Mouse (Mus musculus): ENCODE measurements around the gene Zc3h18. TPM values are rescaled to one million over a fixed set of nuclear protein-coding genes. Genes with fewer than 3 reads are reported as not detected.
A peak's percentile ranks its signal among the peaks of the same experiment; 100 is the strongest.

Zc3h18 gene
- polyA plus RNA-seq, 1 experiment: 35.3 TPM

DNA sequence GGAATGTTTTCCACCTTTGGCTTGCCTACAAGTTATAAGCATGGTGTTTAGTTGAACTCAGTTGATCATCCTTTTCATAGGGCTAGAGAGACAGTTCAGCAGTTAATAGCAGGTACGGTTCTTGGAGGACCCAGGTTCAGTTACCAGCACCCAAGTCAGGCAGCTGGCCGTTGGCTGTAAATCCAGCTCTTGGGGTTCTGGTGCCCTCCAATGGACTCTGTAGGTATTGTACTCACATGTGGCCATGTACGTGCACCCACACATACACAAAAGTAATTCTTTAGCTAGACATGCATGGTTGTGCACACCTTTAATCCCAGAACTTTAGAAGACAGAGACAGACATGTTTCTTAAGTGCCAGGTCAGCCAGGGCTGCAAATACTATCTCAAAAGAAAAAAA is 12.9 kb downstream of the Zc3h18 start:
- Histone ChIP-seq H3K27ac (ENCODE audit: insufficient read depth, low read depth, low read length) (no peak overlapping the region), H3K4me1 (ENCODE audit: control insufficient read depth, insufficient read depth, low read length) (no peaks in the 10 kb centered on the region), H3K4me3 (ENCODE audit: insufficient read depth, low read length) (no peak overlapping the region)
- no peak for TF ChIP-seq POLR2A (IDR thresholded peaks at IDR 0.05; ENCODE audit: borderline replicate concordance, low read depth, low read length)
- no peak for TF ChIP-seq CTCF (IDR thresholded peaks at IDR 0.05; ENCODE audit: low read depth, low read length)

GRCm38 (mm10) chr8:122390758-122391157 is 14.3 kb downstream of the Zc3h18 start:
- H3K27ac ChIP-seq (ENCODE audit: insufficient read depth, low read depth, low read length): no peak overlapping the region
- TF ChIP-seq POLR2A (IDR thresholded peaks at IDR 0.05; ENCODE audit: borderline replicate concordance, low read depth, low read length) (no peak), CTCF (IDR thresholded peaks at IDR 0.05; ENCODE audit: low read depth, low read length) (no peak)
- no peak overlapping the region for H3K4me3 ChIP-seq (ENCODE audit: insufficient read depth, low read length)
- H3K4me1 ChIP-seq (ENCODE audit: control insufficient read depth, insufficient read depth, low read length): no peaks in the 10 kb centered on the region

DNA sequence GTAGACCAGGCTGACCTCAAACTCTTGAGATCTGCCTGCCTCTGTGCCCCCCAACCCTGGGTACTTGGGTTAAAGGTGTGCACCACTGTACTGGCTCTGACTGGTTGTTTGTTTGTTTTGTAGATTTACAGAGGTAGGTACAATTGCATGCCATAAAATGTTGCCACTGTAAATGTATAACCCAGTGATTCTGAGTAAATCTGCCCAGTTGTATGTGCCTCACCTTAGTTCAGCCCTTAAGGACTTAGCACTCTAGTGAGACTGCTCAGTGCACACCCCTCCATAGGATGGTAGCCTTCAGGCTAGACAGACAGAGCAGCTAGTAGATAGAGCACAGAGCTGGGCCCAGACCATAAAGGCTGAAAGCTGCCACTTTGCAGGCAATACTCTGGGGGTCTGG is 17.3 kb downstream of the Zc3h18 start:
- TF ChIP-seq CTCF (IDR thresholded peaks at IDR 0.05; ENCODE audit: low read depth, low read length) (no peak), POLR2A (IDR thresholded peaks at IDR 0.05; ENCODE audit: borderline replicate concordance, low read depth, low read length) (no peak)
- Histone ChIP-seq H3K4me1 (ENCODE audit: control insufficient read depth, insufficient read depth, low read length) (no peaks in the 10 kb centered on the region), H3K27ac (ENCODE audit: insufficient read depth, low read depth, low read length) (no peak overlapping the region), H3K4me3 (ENCODE audit: insufficient read depth, low read length) (no peak overlapping the region)

- no peak overlapping the region for H3K4me3 ChIP-seq (ENCODE audit: insufficient read depth, low read length)
- no peaks in the 10 kb centered on the region for H3K4me1 ChIP-seq (ENCODE audit: control insufficient read depth, insufficient read depth, low read length)
- no peak overlapping the region for H3K27ac ChIP-seq (ENCODE audit: insufficient read depth, low read depth, low read length)
- TF ChIP-seq POLR2A (IDR thresholded peaks at IDR 0.05; ENCODE audit: borderline replicate concordance, low read depth, low read length): no peak
- no peak for TF ChIP-seq CTCF (IDR thresholded peaks at IDR 0.05; ENCODE audit: low read depth, low read length)
These were observed 18.9 kb downstream of the Zc3h18 start for GRCm38 (mm10) chr8:122395291-122395690.

GRCm38 (mm10) chr8:122398186-122398585 is 21.8 kb downstream of the Zc3h18 start:
- TF ChIP-seq CTCF (IDR thresholded peaks at IDR 0.05; ENCODE audit: low read depth, low read length) (no peak), POLR2A (IDR thresholded peaks at IDR 0.05; ENCODE audit: borderline replicate concordance, low read depth, low read length) (no peak)
- Histone ChIP-seq H3K4me3 (ENCODE audit: insufficient read depth, low read length) (no peak overlapping the region), H3K4me1 (ENCODE audit: control insufficient read depth, insufficient read depth, low read length) (no peaks in the 10 kb centered on the region), H3K27ac (ENCODE audit: insufficient read depth, low read depth, low read length) (no peak overlapping the region)

- no peak for TF ChIP-seq POLR2A (IDR thresholded peaks at IDR 0.05; ENCODE audit: borderline replicate concordance, low read depth, low read length)
- TF ChIP-seq CTCF (IDR thresholded peaks at IDR 0.05; ENCODE audit: low read depth, low read length): no peak
- Histone ChIP-seq H3K27ac (ENCODE audit: insufficient read depth, low read depth, low read length) (no peak overlapping the region), H3K4me1 (ENCODE audit: control insufficient read depth, insufficient read depth, low read length) (peaks cover 11% of the 10 kb centered on the region), H3K4me3 (ENCODE audit: insufficient read depth, low read length) (no peak overlapping the region)
These were observed 28.9 kb downstream of the Zc3h18 start for GRCm38 (mm10) chr8:122405146-122405805.

DNA sequence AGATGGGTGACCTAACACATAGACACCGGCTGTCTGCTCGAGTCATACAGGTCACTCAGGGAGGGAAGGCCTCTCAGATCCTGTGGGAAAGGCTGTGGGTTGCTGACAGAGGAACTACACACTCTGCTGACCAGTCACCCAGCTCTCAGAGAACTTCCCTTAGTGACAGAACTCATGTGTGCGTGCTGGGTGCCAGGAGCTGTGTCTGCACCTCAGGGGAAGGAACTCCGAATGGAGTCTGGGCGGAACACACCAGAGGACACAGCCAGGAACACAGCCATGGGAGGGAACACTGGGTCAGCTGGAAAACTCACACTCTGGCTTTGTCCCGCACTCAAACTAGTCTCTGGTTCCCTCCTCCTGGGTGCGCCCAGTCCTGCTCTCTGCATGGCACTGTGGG is 31.3 kb downstream of the Zc3h18 start:
- no peak for TF ChIP-seq POLR2A (IDR thresholded peaks at IDR 0.05; ENCODE audit: borderline replicate concordance, low read depth, low read length)
- TF ChIP-seq CTCF (IDR thresholded peaks at IDR 0.05; ENCODE audit: low read depth, low read length): no peak
- H3K4me1 ChIP-seq (ENCODE audit: control insufficient read depth, insufficient read depth, low read length): peaks cover 11% of the 10 kb centered on the region
- no peak overlapping the region for H3K4me3 ChIP-seq (ENCODE audit: insufficient read depth, low read length)
- peak overlapping the region; percentile 8; the same call in 1 of the 2 replicates for H3K27ac ChIP-seq (ENCODE audit: insufficient read depth, low read depth, low read length)

DNA sequence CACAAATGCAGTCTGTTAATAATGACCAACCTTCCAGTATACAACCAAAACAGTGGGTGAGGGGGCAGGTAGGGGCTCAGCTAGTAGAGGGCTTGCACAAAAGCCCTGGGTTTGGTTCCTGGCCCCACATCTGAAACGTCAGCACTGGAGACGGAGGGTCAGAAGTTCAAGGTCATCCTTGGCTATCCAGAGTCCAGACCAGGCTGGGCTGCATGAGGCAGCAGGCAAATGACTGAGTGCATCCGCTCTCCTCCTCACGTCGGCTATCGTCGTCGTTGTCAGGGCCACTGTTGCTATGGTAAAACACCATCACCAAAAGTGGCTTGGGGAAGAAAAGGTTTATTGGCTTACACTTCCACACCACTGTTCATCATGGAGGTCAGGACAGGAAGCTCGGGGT is 37.9 kb downstream of the Zc3h18 start:
- no peak for TF ChIP-seq CTCF (IDR thresholded peaks at IDR 0.05; ENCODE audit: low read depth, low read length)

GRCm38 (mm10) chr8:122415554-122415953 is 39.1 kb downstream of the Zc3h18 start:
- Histone ChIP-seq H3K4me1 (ENCODE audit: control insufficient read depth, insufficient read depth, low read length) (peaks cover 25% of the 10 kb centered on the region), H3K27ac (ENCODE audit: insufficient read depth, low read depth, low read length) (peak overlapping the region; percentile 29), H3K4me3 (ENCODE audit: insufficient read depth, low read length) (no peak overlapping the region)
- TF ChIP-seq CTCF (IDR thresholded peaks at IDR 0.05; ENCODE audit: low read depth, low read length): no peak
- TF ChIP-seq POLR2A (IDR thresholded peaks at IDR 0.05; ENCODE audit: borderline replicate concordance, low read depth, low read length): no peak

More for the DNA sequence above, 37.9 kb downstream of the Zc3h18 start:
- H3K4me3 ChIP-seq (ENCODE audit: insufficient read depth, low read length): no peak overlapping the region
- H3K27ac ChIP-seq (ENCODE audit: insufficient read depth, low read depth, low read length): no peak overlapping the region
- H3K4me1 ChIP-seq (ENCODE audit: control insufficient read depth, insufficient read depth, low read length): peaks cover 25% of the 10 kb centered on the region

- Histone ChIP-seq H3K4me3 (ENCODE audit: insufficient read depth, low read length) (no peak overlapping the region), H3K4me1 (ENCODE audit: control insufficient read depth, insufficient read depth, low read length) (peaks cover 16% of the 10 kb centered on the region), H3K27ac (ENCODE audit: insufficient read depth, low read depth, low read length) (no peak overlapping the region)
- TF ChIP-seq POLR2A (IDR thresholded peaks at IDR 0.05; ENCODE audit: borderline replicate concordance, low read depth, low read length) (no peak), CTCF (IDR thresholded peaks at IDR 0.05; ENCODE audit: low read depth, low read length) (no peak)
These were observed 43.6 kb downstream of the Zc3h18 start for GRCm38 (mm10) chr8:122419881-122420555.
